Mouse (Mus musculus): ENCODE measurements around the gene Capn2. TPM values are rescaled to one million over a fixed set of nuclear protein-coding genes. Genes with fewer than 3 reads are reported as not detected.
A peak's percentile ranks its signal among the peaks of the same experiment; 100 is the strongest.

Capn2 gene
- polyA plus RNA-seq, 1 experiment from 2014 or later: 89.9 TPM

DNA sequence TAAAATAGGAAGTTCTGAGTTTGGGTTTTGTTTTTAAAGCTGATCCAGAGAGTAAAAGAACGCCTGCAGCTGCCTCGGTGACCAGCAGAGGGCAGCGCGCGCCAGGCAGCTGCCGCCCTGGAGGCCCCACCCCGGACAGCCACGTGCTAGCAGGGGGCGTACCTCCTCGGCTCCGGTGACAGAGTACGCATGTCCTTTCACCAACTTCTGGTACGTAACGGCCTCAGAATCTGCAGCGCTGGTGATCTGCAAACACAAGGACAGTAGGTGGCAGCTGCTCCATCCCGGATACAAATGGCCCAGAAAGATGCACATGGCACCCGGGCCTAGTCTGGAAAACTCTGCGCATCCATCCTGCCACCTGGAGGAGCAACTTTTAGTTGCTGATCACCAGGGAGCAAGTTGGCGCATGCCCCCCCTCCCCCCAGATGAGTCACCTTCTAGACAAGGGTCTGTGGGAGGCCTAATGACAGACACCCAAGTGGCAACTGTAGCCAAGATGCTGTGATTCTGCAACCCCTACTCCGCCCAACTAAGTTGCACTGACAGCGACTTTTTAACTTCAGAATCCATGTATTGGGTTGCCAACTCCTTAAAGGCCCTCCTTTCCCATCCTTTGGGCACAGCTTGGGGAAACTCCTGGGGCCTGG, 27.5 kb downstream of the Capn2 start:
- Histone ChIP-seq H3K9me3 (ENCODE audit: control insufficient read depth, low read length) (no peaks in the 10 kb centered on the region), H3K4me3 (ENCODE audit: low read depth, low read length) (no peak overlapping the region), H3K27ac (ENCODE audit: low read depth) (0 out of 2 replicates have a peak overlapping the region, but pooled peaks have one; percentile 11), H3K36me3 (ENCODE audit: control insufficient read depth, insufficient read depth, low read length) (peaks cover 64% of the 10 kb centered on the region), H3K27me3 (replicated peaks; ENCODE audit: control insufficient read depth, insufficient read depth, low read length) (no peaks in the 10 kb centered on the region), H3K4me1 (replicated peaks; ENCODE audit: control insufficient read depth, insufficient read depth, low read length) (peaks cover 5% of the 10 kb centered on the region; the same call in 1 of the 2 replicates), H3K4me2 (ENCODE audit: low read length) (peak overlapping the region; percentile 38), H3K9ac (ENCODE audit: low read length) (no peak overlapping the region)
- WGBS: 9% methylated on average over 21 of the region's 21 CpGs
- ATAC-seq (replicated peaks; ENCODE audit: low FRiP score, low TSS enrichment, low read depth): peak; percentile 91
- peak; percentile 92 for DNase-seq (ENCODE audit: low spot score)

- Histone ChIP-seq H3K9ac (ENCODE audit: low read length) (no peak overlapping the region), H3K36me3 (ENCODE audit: control insufficient read depth, insufficient read depth, low read length) (peaks cover 78% of the 10 kb centered on the region), H3K27ac (ENCODE audit: low read depth) (no peak overlapping the region), H3K4me1 (replicated peaks; ENCODE audit: control insufficient read depth, insufficient read depth, low read length) (peaks cover 5% of the 10 kb centered on the region; the same call in 1 of the 2 replicates), H3K4me3 (ENCODE audit: low read depth, low read length) (no peak overlapping the region), H3K4me2 (ENCODE audit: low read length) (no peak overlapping the region), H3K27me3 (replicated peaks; ENCODE audit: control insufficient read depth, insufficient read depth, low read length) (no peaks in the 10 kb centered on the region), H3K9me3 (ENCODE audit: control insufficient read depth, low read length) (no peaks in the 10 kb centered on the region)
- ATAC-seq (replicated peaks; ENCODE audit: low FRiP score, low TSS enrichment, low read depth): no peak
- DNase-seq (ENCODE audit: low spot score): no peak
- 91% methylated on average over 10 of the region's 10 CpGs for WGBS
Observed at GRCm38 (mm10) chr1:182488503-182488902, 28.9 kb downstream of the Capn2 start.

GRCm38 (mm10) chr1:182483910-182484274, 33.5 kb downstream of the Capn2 start:
- no peak for DNase-seq (ENCODE audit: low spot score)
- Histone ChIP-seq H3K4me1 (replicated peaks; ENCODE audit: control insufficient read depth, insufficient read depth, low read length) (no peaks in the 10 kb centered on the region), H3K36me3 (ENCODE audit: control insufficient read depth, insufficient read depth, low read length) (peaks cover 95% of the 10 kb centered on the region), H3K27ac (ENCODE audit: low read depth) (no peak overlapping the region), H3K9me3 (ENCODE audit: control insufficient read depth, low read length) (no peaks in the 10 kb centered on the region), H3K9ac (ENCODE audit: low read length) (no peak overlapping the region), H3K27me3 (replicated peaks; ENCODE audit: control insufficient read depth, insufficient read depth, low read length) (no peaks in the 10 kb centered on the region), H3K4me2 (ENCODE audit: low read length) (no peak overlapping the region), H3K4me3 (ENCODE audit: low read depth, low read length) (no peak overlapping the region)
- WGBS: 90% methylated on average over 12 of the region's 12 CpGs
- no peak for ATAC-seq (replicated peaks; ENCODE audit: low FRiP score, low TSS enrichment, low read depth)

- H3K4me1 ChIP-seq (replicated peaks; ENCODE audit: control insufficient read depth, insufficient read depth, low read length): no peaks in the 10 kb centered on the region
- no peak overlapping the region for H3K4me3 ChIP-seq (ENCODE audit: low read depth, low read length)
- DNase-seq (ENCODE audit: low spot score) (no peak), ATAC-seq (replicated peaks; ENCODE audit: low FRiP score, low TSS enrichment, low read depth) (no peak)
- H3K9ac ChIP-seq (ENCODE audit: low read length): no peak overlapping the region
- WGBS: 88% methylated on average over 14 of the region's 14 CpGs
- no peaks in the 10 kb centered on the region for H3K9me3 ChIP-seq (ENCODE audit: control insufficient read depth, low read length)
- peaks cover 95% of the 10 kb centered on the region for H3K36me3 ChIP-seq (ENCODE audit: control insufficient read depth, insufficient read depth, low read length)
- H3K4me2 ChIP-seq (ENCODE audit: low read length): no peak overlapping the region
- H3K27me3 ChIP-seq (replicated peaks; ENCODE audit: control insufficient read depth, insufficient read depth, low read length): no peaks in the 10 kb centered on the region
- no peak overlapping the region for H3K27ac ChIP-seq (ENCODE audit: low read depth)
Observed at GRCm38 (mm10) chr1:182482991-182483909, 34.2 kb downstream of the Capn2 start.

- ATAC-seq (replicated peaks; ENCODE audit: low FRiP score, low TSS enrichment, low read depth) (no peak), DNase-seq (ENCODE audit: low spot score) (no peak)
- H3K4me1 ChIP-seq (replicated peaks; ENCODE audit: control insufficient read depth, insufficient read depth, low read length): no peaks in the 10 kb centered on the region
- no peaks in the 10 kb centered on the region for H3K9me3 ChIP-seq (ENCODE audit: control insufficient read depth, low read length)
- no peak overlapping the region for H3K9ac ChIP-seq (ENCODE audit: low read length)
- peaks cover 97% of the 10 kb centered on the region for H3K36me3 ChIP-seq (ENCODE audit: control insufficient read depth, insufficient read depth, low read length)
- 86% methylated on average over 10 of the region's 10 CpGs for WGBS
- no peak overlapping the region for H3K27ac ChIP-seq (ENCODE audit: low read depth)
- no peak overlapping the region for H3K4me3 ChIP-seq (ENCODE audit: low read depth, low read length)
- no peaks in the 10 kb centered on the region for H3K27me3 ChIP-seq (replicated peaks; ENCODE audit: control insufficient read depth, insufficient read depth, low read length)
- H3K4me2 ChIP-seq (ENCODE audit: low read length): no peak overlapping the region
Observed at GRCm38 (mm10) chr1:182481646-182482295, 35.6 kb downstream of the Capn2 start.

- H3K27me3 ChIP-seq (replicated peaks; ENCODE audit: control insufficient read depth, insufficient read depth, low read length): no peaks in the 10 kb centered on the region
- no peak overlapping the region for H3K4me3 ChIP-seq (ENCODE audit: low read depth, low read length)
- DNase-seq (ENCODE audit: low spot score) (no peak), ATAC-seq (replicated peaks; ENCODE audit: low FRiP score, low TSS enrichment, low read depth) (no peak)
- peaks cover 97% of the 10 kb centered on the region for H3K36me3 ChIP-seq (ENCODE audit: control insufficient read depth, insufficient read depth, low read length)
- no peak overlapping the region for H3K27ac ChIP-seq (ENCODE audit: low read depth)
- no peaks in the 10 kb centered on the region for H3K9me3 ChIP-seq (ENCODE audit: control insufficient read depth, low read length)
- 92% methylated on average over 7 of the region's 7 CpGs for WGBS
- H3K4me1 ChIP-seq (replicated peaks; ENCODE audit: control insufficient read depth, insufficient read depth, low read length): no peaks in the 10 kb centered on the region
- no peak overlapping the region for H3K9ac ChIP-seq (ENCODE audit: low read length)
- H3K4me2 ChIP-seq (ENCODE audit: low read length): no peak overlapping the region
Observed at GRCm38 (mm10) chr1:182481138-182481537, 36.3 kb downstream of the Capn2 start.

GRCm38 (mm10) chr1:182478935-182479334, 38.5 kb downstream of the Capn2 start:
- DNase-seq (ENCODE audit: low spot score): no peak

DNA sequence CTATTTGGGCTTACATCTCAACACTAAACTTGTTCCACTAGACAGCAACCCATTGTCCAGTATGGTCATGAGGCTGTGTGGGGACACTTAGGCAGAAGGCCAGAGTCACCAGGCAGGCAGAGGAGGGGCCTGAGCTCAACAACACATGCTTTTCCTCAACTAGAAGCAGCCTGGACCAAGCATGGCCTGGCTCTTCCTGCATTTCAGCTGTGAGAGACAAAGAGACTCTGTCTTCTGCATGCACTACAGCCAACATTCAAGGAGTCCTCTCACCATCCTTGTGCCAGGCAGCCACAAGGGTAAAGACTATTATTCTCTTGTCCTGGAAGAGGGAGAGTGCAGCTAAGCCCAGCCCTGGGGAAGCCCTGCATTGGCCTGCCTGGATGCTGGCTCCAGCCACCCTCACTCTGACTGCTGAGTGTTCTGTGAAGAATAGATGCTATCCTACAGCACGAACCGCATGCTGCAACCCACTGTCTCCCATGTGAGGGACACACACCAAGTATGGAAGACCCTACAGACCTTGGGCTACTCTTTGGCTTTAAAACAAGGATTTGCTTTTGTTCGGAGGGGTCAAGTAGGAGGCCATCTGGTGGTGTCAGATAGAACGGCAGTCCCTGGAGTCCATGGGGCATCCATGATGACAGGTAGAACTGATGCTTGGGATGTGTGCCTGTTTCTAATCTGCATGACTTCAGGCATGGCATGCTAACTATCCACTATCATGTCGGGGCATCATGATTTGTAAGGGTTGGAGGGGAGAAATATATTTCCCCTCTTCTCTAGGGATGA, 42.2 kb downstream of the Capn2 start:
- Histone ChIP-seq H3K9ac (ENCODE audit: low read length) (no peak overlapping the region), H3K9me3 (ENCODE audit: control insufficient read depth, low read length) (no peaks in the 10 kb centered on the region), H3K4me3 (ENCODE audit: low read depth, low read length) (no peak overlapping the region), H3K4me1 (replicated peaks; ENCODE audit: control insufficient read depth, insufficient read depth, low read length) (no peaks in the 10 kb centered on the region), H3K27ac (ENCODE audit: low read depth) (no peak overlapping the region), H3K36me3 (ENCODE audit: control insufficient read depth, insufficient read depth, low read length) (peaks cover 100% of the 10 kb centered on the region), H3K27me3 (replicated peaks; ENCODE audit: control insufficient read depth, insufficient read depth, low read length) (no peaks in the 10 kb centered on the region), H3K4me2 (ENCODE audit: low read length) (no peak overlapping the region)
- DNase-seq (ENCODE audit: low spot score): no peak
- no peak for ATAC-seq (replicated peaks; ENCODE audit: low FRiP score, low TSS enrichment, low read depth)
- 82% methylated on average over 5 of the region's 5 CpGs for WGBS

More at GRCm38 (mm10) chr1:182478935-182479334, 38.5 kb downstream of the Capn2 start:
- no peak overlapping the region for H3K4me3 ChIP-seq (ENCODE audit: low read depth, low read length)
- H3K27ac ChIP-seq (ENCODE audit: low read depth): no peak overlapping the region; the same call in 1 of the 2 replicates
- 69% methylated on average over 4 of the region's 4 CpGs for WGBS
- H3K4me1 ChIP-seq (replicated peaks; ENCODE audit: control insufficient read depth, insufficient read depth, low read length): no peaks in the 10 kb centered on the region
- ATAC-seq (replicated peaks; ENCODE audit: low FRiP score, low TSS enrichment, low read depth): peak; percentile 47; the same call in 1 of the 2 replicates
- H3K9ac ChIP-seq (ENCODE audit: low read length): no peak overlapping the region
- H3K4me2 ChIP-seq (ENCODE audit: low read length): no peak overlapping the region
- no peaks in the 10 kb centered on the region for H3K27me3 ChIP-seq (replicated peaks; ENCODE audit: control insufficient read depth, insufficient read depth, low read length)
- peaks cover 100% of the 10 kb centered on the region for H3K36me3 ChIP-seq (ENCODE audit: control insufficient read depth, insufficient read depth, low read length)
- no peaks in the 10 kb centered on the region for H3K9me3 ChIP-seq (ENCODE audit: control insufficient read depth, low read length)
